Mouse (Mus musculus): ENCODE data around the gene Adad2.

Adad2 gene

GRCm38 (mm10) chr8:119616811-119617210 is 4.3 kb downstream of the Adad2 start:
- DNase-seq (ENCODE audit: low read depth, low spot score): no peak

GRCm38 (mm10) chr8:119617586-119617985 is 5.0 kb downstream of the Adad2 start:
- DNase-seq (ENCODE audit: low read depth, low spot score): no peak

GRCm38 (mm10) chr8:119618887-119619286 is 6.3 kb downstream of the Adad2 start:
- no peak for DNase-seq (ENCODE audit: low read depth, low spot score)

GRCm38 (mm10) chr8:119620116-119620840 is 7.7 kb downstream of the Adad2 start:
- no peak for DNase-seq (ENCODE audit: low read depth, low spot score)

GRCm38 (mm10) chr8:119620848-119621465 is 8.4 kb downstream of the Adad2 start:
- DNase-seq (ENCODE audit: low read depth, low spot score): no peak

- no peak for DNase-seq (ENCODE audit: low read depth, low spot score)
Observed at GRCm38 (mm10) chr8:119622555-119622954, 10.0 kb downstream of the Adad2 start.

- DNase-seq (ENCODE audit: low read depth, low spot score): no peak
Observed at GRCm38 (mm10) chr8:119623061-119623460, 10.5 kb downstream of the Adad2 start.

GRCm38 (mm10) chr8:119623744-119624143 is 11.2 kb downstream of the Adad2 start:
- DNase-seq (ENCODE audit: low read depth, low spot score): no peak

- DNase-seq (ENCODE audit: low read depth, low spot score): no peak
Observed at GRCm38 (mm10) chr8:119624916-119625315, 12.4 kb downstream of the Adad2 start.

GRCm38 (mm10) chr8:119625788-119626187 is 13.2 kb downstream of the Adad2 start:
- no peak for DNase-seq (ENCODE audit: low read depth, low spot score)

GRCm38 (mm10) chr8:119627199-119627598 is 14.7 kb downstream of the Adad2 start:
- DNase-seq (ENCODE audit: low read depth, low spot score): no peak

- no peak for DNase-seq (ENCODE audit: low read depth, low spot score)
Observed at GRCm38 (mm10) chr8:119627613-119628359, 15.2 kb downstream of the Adad2 start.

- DNase-seq (ENCODE audit: low read depth, low spot score): no peak
Observed at GRCm38 (mm10) chr8:119630841-119631240, 18.3 kb downstream of the Adad2 start.

GRCm38 (mm10) chr8:119632246-119632645 is 19.7 kb downstream of the Adad2 start:
- DNase-seq (ENCODE audit: low read depth, low spot score): no peak

- no peak for DNase-seq (ENCODE audit: low read depth, low spot score)
Observed at GRCm38 (mm10) chr8:119632909-119633308, 20.4 kb downstream of the Adad2 start.

- no peak for DNase-seq (ENCODE audit: low read depth, low spot score)
Observed at GRCm38 (mm10) chr8:119634616-119635336, 22.2 kb downstream of the Adad2 start.

- DNase-seq (ENCODE audit: low read depth, low spot score): no peak
Observed at GRCm38 (mm10) chr8:119635378-119635777, 22.8 kb downstream of the Adad2 start, which contains the start of gene Kcng4. TSS of gene Kcng4 (minus strand) at chr8:119635680.

- DNase-seq (ENCODE audit: low read depth, low spot score): no peak
Observed at GRCm38 (mm10) chr8:119635958-119636357, 23.4 kb downstream of the Adad2 start.

GRCm38 (mm10) chr8:119636766-119637165 is 24.2 kb downstream of the Adad2 start:
- DNase-seq (ENCODE audit: low read depth, low spot score): no peak

- DNase-seq (ENCODE audit: low read depth, low spot score): no peak
Observed at GRCm38 (mm10) chr8:119637381-119637780, 24.8 kb downstream of the Adad2 start.

- DNase-seq (ENCODE audit: low read depth, low spot score): no peak
Observed at GRCm38 (mm10) chr8:119638261-119638660, 25.7 kb downstream of the Adad2 start.

- DNase-seq (ENCODE audit: low read depth, low spot score): no peak
Observed at GRCm38 (mm10) chr8:119639798-119640197, 27.3 kb downstream of the Adad2 start.
